Mouse (Mus musculus) CH12.LX (cell line): ENCODE results near the gene Csf2rb.

Experiments used
- CTCF ChIP-seq, 2 experiments: IDR thresholded peaks in 1 of 2; conservative IDR thresholded peaks in 1 of 2; 2 replicates each; pipeline ENCODE4 v1.5.1; 2011 to 2012; ENCODE audit warnings: low read depth in 2 of 2, low read length in 2 of 2, improper control_type of control experiment in 1 of 2, inconsistent platforms in 1 of 2, mild to moderate bottlenecking in 1 of 2, moderate library complexity in 1 of 2
- EP300 ChIP-seq: IDR thresholded peaks from 2 replicates; pipeline ENCODE4 v1.6.1; 2011; ENCODE audit warnings: low read length, improper control_type of control experiment
- JUND ChIP-seq: conservative IDR thresholded peaks from 2 replicates; pipeline ENCODE4 v1.6.1; 2011; ENCODE audit warnings: low read depth, low read length, improper control_type of control experiment
- KAT2A ChIP-seq: IDR thresholded peaks from 2 replicates; pipeline ENCODE4 v1.6.1; 2012; ENCODE audit warnings: low read length, improper control_type of control experiment, inconsistent platforms; ENCODE audit not compliant: insufficient replicate concordance
- POLR2A ChIP-seq: IDR thresholded peaks from 2 replicates; pipeline ENCODE4 v1.6.1; 2011; ENCODE audit warnings: low read depth, mild to moderate bottlenecking, improper control_type of control experiment, low read length

- TF ChIP-seq CTCF (conservative IDR thresholded peaks at IDR 0.05 in 1 of 2, IDR thresholded peaks at IDR 0.05 in 1 of 2; ENCODE audit: low read depth in 2 of 2, low read length in 2 of 2) (no peak), KAT2A (no peak), EP300 (no peak), POLR2A (no peak), JUND (no peak)
These were observed 56.6 kb downstream of the Csf2rb start for GRCm38 (mm10) chr15:78382115-78382514.
